Mouse (Mus musculus) leukemia stem cell, adult 10-12 weeks (primary cell): Measurements from ENCODE around the gene Scn1a. TPM values are rescaled to one million over a fixed set of nuclear protein-coding genes. Genes with fewer than 3 reads are reported as not detected.

Source experiments
- polyA plus RNA-seq: library from polyadenylated mRNA; stranded (reverse); fragments of >175 nt; gene quantifications from 2 replicates; pipeline ENCODE4 v1.2.3, GENCODE M21; 2012; ENCODE audit warnings: low replicate concordance

Gene Scn1a
- polyA plus RNA-seq = not detected in 2 replicates

GRCm38 (mm10) chr2:66440711-66441110, at the start of gene Scn1a:
Scn1a (minus strand) TSS chr2:66440840.

DNA sequence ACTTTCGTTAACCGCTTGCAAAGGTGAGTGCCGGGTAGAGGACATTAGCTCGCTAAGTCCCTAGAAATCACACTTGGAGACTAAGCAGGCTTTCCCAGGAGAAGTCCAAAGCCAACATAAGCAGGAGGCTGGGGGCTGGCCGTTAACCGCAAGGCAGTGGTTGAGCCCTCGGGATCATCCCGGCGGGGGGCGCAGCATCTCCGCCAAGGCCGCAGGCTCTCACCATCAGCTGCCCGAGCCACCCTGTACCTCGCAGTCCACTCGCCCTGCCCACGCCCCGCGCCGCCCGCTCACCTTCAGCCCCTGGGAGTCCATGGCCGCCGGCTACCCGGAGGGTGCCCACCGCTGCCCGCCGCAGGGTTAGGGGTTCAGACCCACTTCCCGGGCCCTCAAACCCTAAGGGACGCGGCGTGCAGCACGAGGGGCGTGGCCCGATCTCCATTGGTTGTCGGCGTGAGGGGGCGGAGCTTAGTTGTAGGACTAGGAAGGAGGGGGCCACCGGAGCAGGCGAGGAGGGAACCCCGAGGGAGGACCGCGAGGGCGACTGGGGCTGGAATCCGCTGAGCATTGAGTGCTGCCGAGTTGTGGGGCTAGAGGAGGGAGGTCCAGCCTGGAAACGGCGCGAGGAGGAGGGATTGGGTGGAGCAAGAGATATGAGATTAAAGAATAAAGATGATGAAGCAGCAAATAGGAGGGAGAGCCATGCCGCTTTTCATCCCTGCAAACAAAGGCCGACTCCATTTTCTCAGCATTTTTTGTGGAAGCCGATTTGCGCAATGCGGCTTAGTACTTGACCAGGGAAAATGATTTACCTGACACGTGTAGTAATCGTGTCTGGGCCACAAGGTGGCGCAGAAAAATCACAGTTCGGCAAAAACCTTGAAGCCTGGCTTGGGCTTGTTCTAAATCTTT, 184.2 kb downstream of the Scn1a start, which contains the start of gene Ttc21b:
Gene Ttc21b (minus strand): TSS at position 398 of the 912 bp plus-strand sequence.

Other genes with a start within 250 kb of the Scn1a start
- 0.17 and 0.18 TPM in 2 replicates for gene Ttc21b, start 184.2 kb downstream of the Scn1a start, polyA plus RNA-seq
- not detected in 2 replicates for gene Scn9a, start 194.1 kb upstream of the Scn1a start, polyA plus RNA-seq